Mouse (Mus musculus): ENCODE results near the gene Gpd1. TPM values are rescaled to one million over a fixed set of nuclear protein-coding genes. Genes with fewer than 3 reads are reported as not detected.
A peak's percentile ranks its signal among the peaks of the same experiment; 100 is the strongest.

Gene Gpd1
- polyA plus RNA-seq, 1 experiment from 2014 or later, result 2.0 TPM

DNA sequence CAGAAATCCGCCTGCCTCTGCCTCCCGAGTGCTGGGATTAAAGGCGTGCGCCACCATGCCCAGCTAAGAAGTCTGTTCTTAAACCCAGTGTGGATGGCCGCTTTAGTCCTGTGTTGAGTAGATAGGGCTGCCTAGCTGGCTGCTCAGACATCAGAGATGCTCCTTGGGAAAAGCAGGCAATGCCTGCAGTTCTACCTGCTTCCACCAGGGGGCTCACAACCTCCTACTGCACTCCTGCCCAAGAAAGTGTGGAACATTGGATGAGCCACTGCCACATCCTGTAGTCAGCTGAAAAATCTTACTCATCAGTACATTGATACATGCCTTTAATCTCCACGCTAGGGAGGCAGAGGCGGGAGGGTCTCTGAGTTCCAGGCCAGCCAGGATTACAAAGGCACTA, 2.5 kb upstream of the Gpd1 start:
- Histone ChIP-seq H3K4me3 (ENCODE audit: low read length) (no peak overlapping the region), H3K9me3 (ENCODE audit: control insufficient read depth, low read length) (no peaks in the 10 kb centered on the region), H3K4me2 (replicated peaks; ENCODE audit: low read depth, low read length) (no peak overlapping the region), H3K4me1 (ENCODE audit: control insufficient read depth, insufficient read depth, low read length) (peaks cover 22% of the 10 kb centered on the region), H3K27ac (ENCODE audit: low read depth, low read length) (no peak overlapping the region), H3K9ac (ENCODE audit: low read depth, low read length) (no peak overlapping the region), H3K36me3 (ENCODE audit: control insufficient read depth, insufficient read depth, low read length) (peaks cover 50% of the 10 kb centered on the region), H3K27me3 (ENCODE audit: control insufficient read depth, insufficient read depth, low read length) (no peaks in the 10 kb centered on the region)
- WGBS, result 56% methylated on average over 7 of the region's 7 CpGs
- ATAC-seq (ENCODE audit: low FRiP score, low TSS enrichment), result 0 out of 2 replicates have a peak, but pooled peaks have one; percentile 16

DNA sequence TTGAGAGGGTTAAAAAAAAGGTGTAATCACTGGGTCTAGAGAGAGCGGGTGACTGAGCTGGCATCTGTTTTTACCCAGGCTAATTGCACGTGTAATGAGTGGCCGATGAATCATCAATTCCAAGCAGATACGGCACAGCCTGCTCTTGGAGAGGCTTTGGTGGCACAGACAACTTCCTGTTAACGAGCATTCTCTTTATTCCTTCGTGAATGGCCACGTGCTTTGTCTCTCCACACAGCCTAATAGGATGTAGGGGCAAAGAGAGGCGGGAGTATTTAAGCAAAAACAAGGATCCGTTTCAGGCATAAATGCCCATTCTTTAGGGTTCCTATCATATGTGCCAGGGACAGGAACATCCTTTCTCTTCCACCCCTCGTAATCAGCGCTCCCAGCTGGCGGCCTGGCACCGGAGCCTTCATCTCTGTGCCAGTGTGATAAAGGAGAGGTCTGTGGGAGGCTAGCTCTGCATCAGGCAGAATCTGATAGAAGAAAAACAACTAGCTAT, 1.9 kb upstream of the Gpd1 start:
- ATAC-seq (ENCODE audit: low FRiP score, low TSS enrichment), result no peak
- WGBS, result 81% methylated on average over 13 of the region's 13 CpGs
- no peak overlapping the region for H3K9ac ChIP-seq (ENCODE audit: low read depth, low read length)

GRCm38 (mm10) chr15:99715982-99716746, 1.2 kb upstream of the Gpd1 start:
- H3K4me1 ChIP-seq (ENCODE audit: control insufficient read depth, insufficient read depth, low read length), result peaks cover 22% of the 10 kb centered on the region
- peaks cover 39% of the 10 kb centered on the region for H3K36me3 ChIP-seq (ENCODE audit: control insufficient read depth, insufficient read depth, low read length)
- H3K4me3 ChIP-seq (ENCODE audit: low read length), result no peak overlapping the region
- H3K9ac ChIP-seq (ENCODE audit: low read depth, low read length), result no peak overlapping the region
- no peaks in the 10 kb centered on the region for H3K9me3 ChIP-seq (ENCODE audit: control insufficient read depth, low read length)
- whole genome bisulfite sequencing, result 53% methylated on average over 11 of the region's 11 CpGs
- no peak overlapping the region for H3K27ac ChIP-seq (ENCODE audit: low read depth, low read length)
- no peaks in the 10 kb centered on the region for H3K27me3 ChIP-seq (ENCODE audit: control insufficient read depth, insufficient read depth, low read length)
- no peak for ATAC-seq (ENCODE audit: low FRiP score, low TSS enrichment)
- no peak overlapping the region for H3K4me2 ChIP-seq (replicated peaks; ENCODE audit: low read depth, low read length)

More for the DNA sequence above, 1.9 kb upstream of the Gpd1 start:
- Histone ChIP-seq H3K4me2 (replicated peaks; ENCODE audit: low read depth, low read length) (no peak overlapping the region), H3K4me3 (ENCODE audit: low read length) (no peak overlapping the region), H3K27ac (ENCODE audit: low read depth, low read length) (no peak overlapping the region), H3K4me1 (ENCODE audit: control insufficient read depth, insufficient read depth, low read length) (peaks cover 22% of the 10 kb centered on the region), H3K27me3 (ENCODE audit: control insufficient read depth, insufficient read depth, low read length) (no peaks in the 10 kb centered on the region), H3K9me3 (ENCODE audit: control insufficient read depth, low read length) (no peaks in the 10 kb centered on the region), H3K36me3 (ENCODE audit: control insufficient read depth, insufficient read depth, low read length) (peaks cover 45% of the 10 kb centered on the region)

GRCm38 (mm10) chr15:99716814-99717213, 501 bp upstream of the Gpd1 start:
- no peaks in the 10 kb centered on the region for H3K9me3 ChIP-seq (ENCODE audit: control insufficient read depth, low read length)
- no peaks in the 10 kb centered on the region for H3K27me3 ChIP-seq (ENCODE audit: control insufficient read depth, insufficient read depth, low read length)
- H3K9ac ChIP-seq (ENCODE audit: low read depth, low read length), result no peak overlapping the region
- no peak overlapping the region for H3K4me3 ChIP-seq (ENCODE audit: low read length)
- ATAC-seq (ENCODE audit: low FRiP score, low TSS enrichment), result no peak
- H3K36me3 ChIP-seq (ENCODE audit: control insufficient read depth, insufficient read depth, low read length), result peaks cover 33% of the 10 kb centered on the region
- no peak overlapping the region for H3K4me2 ChIP-seq (replicated peaks; ENCODE audit: low read depth, low read length)
- H3K4me1 ChIP-seq (ENCODE audit: control insufficient read depth, insufficient read depth, low read length), result peaks cover 23% of the 10 kb centered on the region
- no peak overlapping the region for H3K27ac ChIP-seq (ENCODE audit: low read depth, low read length)
- WGBS, result 68% methylated on average over 12 of the region's 12 CpGs

- no peak overlapping the region for H3K4me3 ChIP-seq (ENCODE audit: low read length)
- H3K27ac ChIP-seq (ENCODE audit: low read depth, low read length), result no peak overlapping the region
- no peak overlapping the region for H3K9ac ChIP-seq (ENCODE audit: low read depth, low read length)
Measured at GRCm38 (mm10) chr15:99718461-99719021, 1.2 kb downstream of the Gpd1 start.

GRCm38 (mm10) chr15:99719865-99720264, 2.5 kb downstream of the Gpd1 start:
- H3K36me3 ChIP-seq (ENCODE audit: control insufficient read depth, insufficient read depth, low read length), result peaks cover 5% of the 10 kb centered on the region; the same call in 1 of the 2 replicates
- H3K4me1 ChIP-seq (ENCODE audit: control insufficient read depth, insufficient read depth, low read length), result peaks cover 46% of the 10 kb centered on the region
- H3K9me3 ChIP-seq (ENCODE audit: control insufficient read depth, low read length), result no peaks in the 10 kb centered on the region
- H3K27me3 ChIP-seq (ENCODE audit: control insufficient read depth, insufficient read depth, low read length), result no peaks in the 10 kb centered on the region
- H3K27ac ChIP-seq (ENCODE audit: low read depth, low read length), result no peak overlapping the region
- ATAC-seq (ENCODE audit: low FRiP score, low TSS enrichment), result no peak
- no peak overlapping the region for H3K9ac ChIP-seq (ENCODE audit: low read depth, low read length)
- H3K4me3 ChIP-seq (ENCODE audit: low read length), result no peak overlapping the region
- WGBS, result 79% methylated on average over 8 of the region's 8 CpGs
- H3K4me2 ChIP-seq (replicated peaks; ENCODE audit: low read depth, low read length), result no peak overlapping the region

More at GRCm38 (mm10) chr15:99718461-99719021, 1.2 kb downstream of the Gpd1 start:
- peaks cover 15% of the 10 kb centered on the region for H3K36me3 ChIP-seq (ENCODE audit: control insufficient read depth, insufficient read depth, low read length)
- H3K4me1 ChIP-seq (ENCODE audit: control insufficient read depth, insufficient read depth, low read length), result peaks cover 32% of the 10 kb centered on the region
- no peak overlapping the region for H3K4me2 ChIP-seq (replicated peaks; ENCODE audit: low read depth, low read length)
- H3K9me3 ChIP-seq (ENCODE audit: control insufficient read depth, low read length), result no peaks in the 10 kb centered on the region
- 75% methylated on average over 9 of the region's 9 CpGs for WGBS
- ATAC-seq (ENCODE audit: low FRiP score, low TSS enrichment), result no peak
- no peaks in the 10 kb centered on the region for H3K27me3 ChIP-seq (ENCODE audit: control insufficient read depth, insufficient read depth, low read length)

DNA sequence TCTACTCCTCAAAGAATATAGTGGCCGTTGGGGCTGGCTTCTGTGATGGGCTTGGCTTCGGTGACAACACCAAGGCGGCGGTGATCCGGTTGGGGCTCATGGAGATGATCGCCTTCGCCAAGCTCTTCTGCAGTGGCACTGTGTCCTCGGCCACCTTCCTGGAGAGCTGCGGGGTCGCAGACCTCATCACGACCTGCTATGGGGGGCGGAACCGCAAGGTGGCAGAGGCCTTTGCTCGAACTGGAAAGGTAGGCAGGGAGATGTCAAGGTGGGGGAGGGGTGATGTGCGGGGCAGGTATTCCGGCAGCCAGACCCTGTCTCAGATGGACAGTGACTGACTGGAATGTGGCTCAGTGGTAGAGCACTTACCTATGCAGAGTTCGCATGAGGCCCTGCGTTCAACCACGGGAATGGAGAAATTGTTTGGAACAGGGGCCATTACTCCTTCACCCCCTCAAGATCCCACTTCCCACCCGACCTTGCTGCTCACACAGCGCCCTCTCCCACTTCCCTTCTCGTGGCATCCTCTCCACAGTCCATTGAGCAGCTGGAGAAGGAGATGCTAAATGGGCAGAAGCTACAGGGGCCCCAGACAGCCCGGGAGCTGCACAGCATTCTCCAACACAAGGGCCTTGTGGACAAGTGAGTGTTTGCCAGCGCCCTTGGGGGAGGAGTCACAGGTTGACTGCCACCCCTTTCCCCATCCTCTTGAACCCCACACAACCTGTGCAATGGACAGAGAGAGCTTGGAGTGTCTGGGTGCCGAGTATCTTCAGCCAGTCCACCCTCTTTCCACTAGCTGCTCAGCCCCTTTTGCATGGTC, 4.8 kb downstream of the Gpd1 start:
- Histone ChIP-seq H3K36me3 (ENCODE audit: control insufficient read depth, insufficient read depth, low read length) (peaks cover 2% of the 10 kb centered on the region; the same call in 1 of the 2 replicates), H3K27ac (ENCODE audit: low read depth, low read length) (no peak overlapping the region), H3K4me1 (ENCODE audit: control insufficient read depth, insufficient read depth, low read length) (peaks cover 40% of the 10 kb centered on the region), H3K4me2 (replicated peaks; ENCODE audit: low read depth, low read length) (no peak overlapping the region), H3K27me3 (ENCODE audit: control insufficient read depth, insufficient read depth, low read length) (no peaks in the 10 kb centered on the region), H3K9me3 (ENCODE audit: control insufficient read depth, low read length) (no peaks in the 10 kb centered on the region), H3K9ac (ENCODE audit: low read depth, low read length) (no peak overlapping the region), H3K4me3 (ENCODE audit: low read length) (no peak overlapping the region)
- 72% methylated on average over 25 of the region's 25 CpGs for WGBS
- ATAC-seq (ENCODE audit: low FRiP score, low TSS enrichment), result no peak

GRCm38 (mm10) chr15:99723120-99723514, 5.8 kb downstream of the Gpd1 start:
- H3K27me3 ChIP-seq (ENCODE audit: control insufficient read depth, insufficient read depth, low read length), result no peaks in the 10 kb centered on the region
- H3K9me3 ChIP-seq (ENCODE audit: control insufficient read depth, low read length), result no peaks in the 10 kb centered on the region
- H3K4me1 ChIP-seq (ENCODE audit: control insufficient read depth, insufficient read depth, low read length), result peaks cover 33% of the 10 kb centered on the region
- no peak for ATAC-seq (ENCODE audit: low FRiP score, low TSS enrichment)
- H3K4me2 ChIP-seq (replicated peaks; ENCODE audit: low read depth, low read length), result no peak overlapping the region
- H3K4me3 ChIP-seq (ENCODE audit: low read length), result no peak overlapping the region
- WGBS, result 72% methylated on average over 10 of the region's 10 CpGs
- peaks cover 9% of the 10 kb centered on the region for H3K36me3 ChIP-seq (ENCODE audit: control insufficient read depth, insufficient read depth, low read length)
- no peak overlapping the region for H3K9ac ChIP-seq (ENCODE audit: low read depth, low read length)
- peak overlapping the region; percentile 95 for H3K27ac ChIP-seq (ENCODE audit: low read depth, low read length)

All from kidney, embryonic 14.5 days (tissue).